Mouse (Mus musculus) lung, embryonic 14.5 days (tissue): ENCODE measurements around the gene Pdrg1. TPM values are rescaled to one million over a fixed set of nuclear protein-coding genes. Genes with fewer than 3 reads are reported as not detected.

ENCODE experiments used
- ATAC-seq: fragments of 200-750 bp; cut with Nextera tagmentation; 2 replicates; pipeline ENCODE4 v1.8.0; 2017; ENCODE audit warnings: mild to moderate bottlenecking, moderate TSS enrichment, moderate library complexity; ENCODE audit not compliant: insufficient read depth
- DNase-seq: peaks from one replicate; pipeline ENCODE4 v3.0.0-alpha.2; 2015
- H3K27ac ChIP-seq: fragments of 300-500 bp; sonication (generic); 2 replicates; pipeline ENCODE4 v1.5.1; 2014; ENCODE audit warnings: low read depth, mild to moderate bottlenecking, moderate library complexity
- H3K27me3 ChIP-seq: fragments of 300-500 bp; sonication (generic); 2 replicates; pipeline ENCODE4 v1.6.1; 2014; ENCODE audit warnings: low read length, control low read depth; ENCODE audit not compliant: insufficient read depth
- H3K36me3 ChIP-seq: fragments of 300-500 bp; sonication (generic); 2 replicates; pipeline ENCODE4 v1.6.1; 2014; ENCODE audit warnings: control low read depth; ENCODE audit not compliant: insufficient read depth
- H3K4me1 ChIP-seq: fragments of 300-500 bp; sonication (generic); 2 replicates; pipeline ENCODE4 v1.6.1; 2014; ENCODE audit warnings: antibody characterized with exemption, control low read depth; ENCODE audit not compliant: insufficient read depth
- H3K4me2 ChIP-seq: fragments of 300-500 bp; sonication (generic); 2 replicates; pipeline ENCODE4 v1.6.1; 2014; ENCODE audit warnings: mild to moderate bottlenecking
- H3K4me3 ChIP-seq: fragments of 300-500 bp; sonication (generic); 2 replicates; pipeline ENCODE4 v1.5.1; 2014; ENCODE audit warnings: low read depth, low read length
- H3K9ac ChIP-seq: fragments of 300-500 bp; sonication (generic); 2 replicates; pipeline ENCODE4 v1.6.1; 2014
- H3K9me3 ChIP-seq: fragments of 300-500 bp; sonication (generic); 2 replicates; pipeline ENCODE4 v1.6.1; 2016; ENCODE audit warnings: low read depth, low read length, control low read depth
- CTCF ChIP-seq: IDR thresholded peaks from 2 replicates; pipeline ENCODE4 v1.5.1; 2016; ENCODE audit warnings: antibody characterized with exemption, low read depth
- WGBS: fragments of 180-500 bp; shearing (Covaris S2); extraction: QIAGEN DNeasy Blood & Tissue Kit; methylation state at CpG from one replicate; pipeline ENCODE4 v1.1.7; 2014; 5-methylcytosine and 5-hydroxymethylcytosine counted together
- polyA plus RNA-seq: library from polyadenylated mRNA; unstranded; fragments of >200 nt; fragmentation: Nextera tagmentation; extraction: Ambion mirVana; gene quantifications from 2 replicates; pipeline ENCODE4 v1.2.1, GENCODE M21; 2014

Gene Pdrg1
- polyA plus RNA-seq, 1 experiment from 2014 or later: 56.8 TPM

DNA sequence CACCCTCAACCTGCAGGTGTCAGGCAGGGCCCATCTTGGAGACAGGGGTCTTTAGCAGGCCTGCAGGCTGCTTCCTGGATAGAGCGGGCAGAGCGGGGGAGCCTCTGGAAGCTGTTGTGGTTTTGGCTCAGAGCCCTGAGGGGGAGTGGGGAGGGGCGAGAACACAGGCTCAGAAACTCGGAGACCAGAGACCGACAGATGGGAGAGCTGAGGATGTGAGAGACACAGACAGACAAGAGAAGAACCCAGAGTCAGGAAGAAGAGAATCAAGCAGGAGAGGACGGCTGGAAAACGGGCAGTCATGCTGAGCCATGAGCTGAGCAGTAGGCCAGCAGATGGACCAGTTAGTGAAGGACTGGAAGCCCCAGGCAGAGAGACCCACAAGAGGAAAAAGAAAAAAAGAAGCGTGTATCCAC lies 30.7 kb upstream of the Pdrg1 start:
- 15% methylated on average over 8 of the region's 8 CpGs for WGBS
- no peak overlapping the region for H3K9ac ChIP-seq
- H3K4me3 ChIP-seq: no peak overlapping the region
- H3K9me3 ChIP-seq: no peaks in the 10 kb centered on the region
- no peak for TF ChIP-seq CTCF
- DNase-seq (peak; percentile 69), ATAC-seq (no peak)
- no peaks in the 10 kb centered on the region for H3K36me3 ChIP-seq
- peaks cover 4% of the 10 kb centered on the region; the same call in 1 of the 2 replicates for H3K27me3 ChIP-seq
- H3K4me1 ChIP-seq: no peaks in the 10 kb centered on the region
- no peak overlapping the region for H3K27ac ChIP-seq
- no peak overlapping the region for H3K4me2 ChIP-seq

DNA sequence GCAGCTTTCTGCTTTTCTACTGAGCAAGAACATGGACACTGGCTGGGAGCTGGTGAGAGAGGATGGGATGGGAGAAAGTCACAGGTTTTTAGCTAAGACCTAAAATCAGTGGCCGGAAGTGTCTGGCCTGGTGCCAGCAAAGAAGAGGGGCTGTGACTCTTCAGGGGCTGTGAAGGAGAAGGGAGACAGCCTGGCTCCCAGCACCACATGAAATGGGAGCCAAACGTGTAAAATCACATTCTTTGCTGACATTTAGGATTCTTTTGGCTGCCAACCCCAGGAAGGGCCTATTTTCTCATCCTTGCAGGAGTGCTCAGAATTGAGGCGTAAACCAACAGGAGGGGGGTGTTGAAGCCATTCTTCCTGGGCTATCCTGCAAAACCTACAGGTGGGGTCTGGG lies 28.7 kb upstream of the Pdrg1 start:
- Histone ChIP-seq H3K27me3 (no peaks in the 10 kb centered on the region), H3K27ac (no peak overlapping the region), H3K9me3 (no peaks in the 10 kb centered on the region), H3K4me3 (no peak overlapping the region), H3K4me2 (no peak overlapping the region), H3K36me3 (no peaks in the 10 kb centered on the region), H3K4me1 (no peaks in the 10 kb centered on the region), H3K9ac (no peak overlapping the region)
- DNase-seq (peak; percentile 60), ATAC-seq (no peak)
- no peak for TF ChIP-seq CTCF
- 35% methylated on average over 3 of the region's 3 CpGs for WGBS

DNA sequence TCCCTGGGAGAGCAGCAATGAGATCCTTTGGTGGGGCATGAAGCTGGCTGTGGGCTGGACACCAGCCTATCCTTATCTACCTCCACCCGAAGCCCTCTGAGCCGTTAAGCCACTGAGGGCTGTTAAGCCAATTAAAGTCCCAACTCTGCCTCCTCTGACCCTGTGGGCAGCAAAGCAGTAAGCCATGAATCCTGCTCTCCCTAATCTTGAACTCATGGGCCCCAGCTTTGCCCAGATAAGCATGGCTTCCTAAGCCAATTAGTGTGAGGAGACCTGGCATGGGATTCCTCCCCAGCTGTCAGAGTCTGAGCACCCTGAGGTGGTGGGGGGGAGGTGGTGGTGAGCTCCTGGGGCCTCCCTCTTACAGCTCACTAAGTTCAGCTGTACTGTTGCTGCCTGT lies 21.5 kb upstream of the Pdrg1 start:
- 21% methylated on average over 2 of the region's 2 CpGs for WGBS
- H3K4me2 ChIP-seq: no peak overlapping the region
- no peak for DNase-seq
- no peak for ATAC-seq
- no peak overlapping the region for H3K9ac ChIP-seq
- H3K4me3 ChIP-seq: no peak overlapping the region
- peaks cover 22% of the 10 kb centered on the region for H3K27me3 ChIP-seq
- H3K27ac ChIP-seq: no peak overlapping the region
- H3K4me1 ChIP-seq: 0 out of 2 replicates have a peak, but pooled peaks cover 3% of the 10 kb centered on the region
- no peak for TF ChIP-seq CTCF
- no peaks in the 10 kb centered on the region for H3K36me3 ChIP-seq
- no peaks in the 10 kb centered on the region for H3K9me3 ChIP-seq

DNA sequence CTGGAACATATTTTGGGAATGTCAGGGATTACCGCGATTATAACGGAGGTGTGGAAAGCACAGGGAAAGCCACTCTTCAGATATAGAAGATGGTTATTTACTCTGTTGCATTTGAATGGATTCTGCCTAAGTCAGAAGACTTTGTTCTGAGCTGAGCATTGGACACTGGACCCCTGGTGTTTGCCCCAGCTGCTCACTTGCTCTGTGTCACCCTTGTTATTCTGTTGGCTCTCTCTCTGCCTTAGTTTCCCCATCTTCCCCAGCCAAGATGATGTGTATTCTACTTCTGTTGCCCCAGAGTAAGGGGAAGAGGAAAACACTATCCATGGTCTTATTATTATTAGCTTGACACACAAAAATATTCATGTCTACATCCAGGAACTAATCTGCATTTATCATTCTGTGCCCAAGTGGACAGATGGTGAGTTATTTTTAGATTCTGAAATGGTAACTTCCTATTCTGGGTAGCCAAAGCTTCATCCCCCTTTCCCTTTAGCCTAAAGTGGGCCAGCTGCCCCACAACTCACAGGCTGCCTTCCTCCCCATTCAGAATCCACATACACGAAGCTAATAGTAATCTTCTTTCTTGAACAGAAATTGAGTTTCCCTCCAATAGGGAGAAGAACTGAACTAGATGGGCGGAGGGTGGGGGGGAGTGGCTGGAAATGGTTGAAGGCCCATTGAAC lies 18.5 kb upstream of the Pdrg1 start:
- ATAC-seq (no peak), DNase-seq (no peak)
- H3K4me1 ChIP-seq: 0 out of 2 replicates have a peak, but pooled peaks cover 3% of the 10 kb centered on the region
- peaks cover 42% of the 10 kb centered on the region for H3K27me3 ChIP-seq
- no peak overlapping the region for H3K4me3 ChIP-seq
- no peak overlapping the region for H3K4me2 ChIP-seq
- no peak overlapping the region for H3K27ac ChIP-seq
- no peaks in the 10 kb centered on the region for H3K36me3 ChIP-seq
- WGBS: 64% methylated on average over 5 of the region's 5 CpGs
- TF ChIP-seq CTCF: no peak
- H3K9me3 ChIP-seq: no peaks in the 10 kb centered on the region
- no peak overlapping the region for H3K9ac ChIP-seq

DNA sequence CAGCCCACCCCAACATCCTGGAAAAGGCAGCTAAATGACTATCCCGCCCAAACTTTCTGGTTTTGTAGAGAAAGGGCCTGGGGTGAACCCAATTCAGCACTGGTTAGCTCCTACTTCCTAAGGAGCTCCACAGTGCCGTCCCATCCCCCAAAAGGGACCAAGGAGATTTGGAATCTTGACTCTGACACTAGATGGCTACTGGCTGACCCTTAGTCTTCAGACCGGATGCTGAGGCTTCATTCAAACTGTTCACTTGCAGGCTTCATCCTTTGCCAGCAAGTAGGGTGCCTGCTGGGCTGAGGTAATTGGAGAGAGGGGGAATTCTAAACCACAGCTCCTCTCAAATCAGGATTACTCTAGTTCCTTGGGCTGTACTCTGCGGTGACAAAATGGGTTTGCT lies 17.7 kb upstream of the Pdrg1 start:
- 10% methylated on average over 4 of the region's 4 CpGs for WGBS
- Histone ChIP-seq H3K27ac (no peak overlapping the region), H3K4me1 (0 out of 2 replicates have a peak, but pooled peaks cover 3% of the 10 kb centered on the region)

DNA sequence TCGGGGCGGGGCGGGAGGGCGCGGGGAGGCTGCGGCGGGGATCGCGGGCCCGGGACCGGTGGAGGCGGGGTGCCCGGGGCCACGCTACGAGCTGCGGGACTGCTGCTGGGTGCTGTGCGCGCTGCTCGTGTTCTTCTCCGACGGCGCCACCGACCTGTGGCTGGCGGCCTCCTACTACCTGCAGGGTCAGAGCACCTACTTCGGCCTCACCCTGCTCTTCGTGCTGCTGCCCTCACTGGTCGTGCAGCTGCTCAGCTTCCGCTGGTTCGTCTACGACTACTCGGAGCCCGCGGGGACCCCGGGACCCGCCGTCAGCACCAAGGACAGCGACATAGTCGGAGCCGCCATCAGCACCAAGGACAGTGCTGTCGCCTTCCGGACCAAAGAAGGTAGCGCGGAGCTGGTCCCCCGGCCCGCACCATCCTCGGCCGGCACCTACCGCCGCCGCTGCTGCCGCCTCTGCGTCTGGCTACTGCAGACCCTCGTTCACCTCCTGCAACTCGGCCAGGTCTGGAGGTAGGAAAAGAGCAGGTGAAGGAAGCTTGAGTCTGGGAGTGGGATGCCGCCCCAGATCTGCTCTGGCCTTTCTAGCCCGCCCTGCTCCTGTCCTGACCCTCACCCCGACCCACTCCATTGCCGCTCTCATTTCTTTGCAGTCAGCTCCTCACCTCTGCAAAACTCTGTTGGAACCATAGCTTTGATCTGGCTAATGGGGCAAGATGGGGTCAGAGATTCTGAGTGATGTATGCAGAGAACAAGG lies 17.0 kb upstream of the Pdrg1 start:
- H3K27me3 ChIP-seq: peaks cover 42% of the 10 kb centered on the region
- WGBS: 2% methylated on average over 51 of the region's 58 CpGs
- no peaks in the 10 kb centered on the region for H3K9me3 ChIP-seq
- no peaks in the 10 kb centered on the region for H3K36me3 ChIP-seq
- no peak overlapping the region for H3K9ac ChIP-seq
- 0 out of 2 replicates have a peak, but pooled peaks cover 3% of the 10 kb centered on the region for H3K4me1 ChIP-seq
- DNase-seq (peak; percentile 94), ATAC-seq (peak; percentile 78)
- H3K4me3 ChIP-seq: peak overlapping the region; percentile 38
- TF ChIP-seq CTCF: 0 out of 2 replicates have a peak, but pooled peaks have one; percentile 14
- peak overlapping the region; percentile 71 for H3K4me2 ChIP-seq
- H3K27ac ChIP-seq: no peak overlapping the region

More for the DNA sequence above, 17.7 kb upstream of the Pdrg1 start:
- Histone ChIP-seq H3K4me2 (no peak overlapping the region), H3K9me3 (no peaks in the 10 kb centered on the region), H3K4me3 (no peak overlapping the region), H3K9ac (no peak overlapping the region), H3K27me3 (peaks cover 42% of the 10 kb centered on the region), H3K36me3 (no peaks in the 10 kb centered on the region)
- ATAC-seq (no peak), DNase-seq (peak; percentile 24)
- no peak for TF ChIP-seq CTCF
